Mouse (Mus musculus) kidney, adult 2 months (tissue): Measurements from ENCODE around the gene Arhgap17. TPM values are rescaled to one million over a fixed set of nuclear protein-coding genes. Genes with fewer than 3 reads are reported as not detected.
A peak's percentile ranks its signal among the peaks of the same experiment; 100 is the strongest.

Source experiments
- DNase-seq: peaks from one replicate; pipeline ENCODE4 v3.0.0; 2021
- H3K27ac ChIP-seq: fragments of 200-500 bp; 2 replicates; pipeline ENCODE4 v1.5.1; 2012; ENCODE audit warnings: low read depth, low read length, control low read depth, inconsistent platforms; ENCODE audit not compliant: insufficient read depth
- H3K27me3 ChIP-seq: fragments of 200-500 bp; replicated peaks from 2 replicates; pipeline ENCODE4 v1.6.1; 2012; ENCODE audit warnings: mild to moderate bottlenecking, moderate library complexity, low read length, inconsistent platforms; ENCODE audit not compliant: control insufficient read depth, insufficient read depth
- H3K36me3 ChIP-seq: fragments of 200-500 bp; 2 replicates; pipeline ENCODE4 v1.6.1; 2012; ENCODE audit warnings: mild to moderate bottlenecking, moderate library complexity, low read length, inconsistent platforms; ENCODE audit not compliant: control insufficient read depth, insufficient read depth
- H3K4me1 ChIP-seq: fragments of 200-500 bp; 2 replicates; pipeline ENCODE4 v1.6.1; 2011; ENCODE audit warnings: low read length; ENCODE audit not compliant: control insufficient read depth, insufficient read depth
- H3K4me3 ChIP-seq: fragments of 200-500 bp; 2 replicates; pipeline ENCODE4 v1.5.1; 2011; ENCODE audit warnings: mild to moderate bottlenecking, low read depth, low read length, control low read depth; ENCODE audit not compliant: insufficient read depth
- CTCF ChIP-seq: fragments of 200-500 bp; conservative IDR thresholded peaks from 2 replicates; pipeline ENCODE4 v1.5.1; 2011; ENCODE audit warnings: low read depth, mild to moderate bottlenecking, control low read depth, low read length, moderate library complexity, mixed read lengths; ENCODE audit not compliant: insufficient read depth, insufficient read length
- POLR2A ChIP-seq: fragments of 200-500 bp; IDR thresholded peaks from one replicate; pipeline ENCODE4 v1.6.1; 2011; ENCODE audit warnings: low read depth, low read length, control low read depth
- WGBS: fragments of 180-500 bp; shearing (Covaris S2); methylation state at CpG from one replicate; pipeline ENCODE4 v1.1.7; 2018; 5-methylcytosine and 5-hydroxymethylcytosine counted together
- polyA plus RNA-seq: library from polyadenylated mRNA; depleted of rRNA; stranded (reverse); fragments of >200 nt; gene quantifications from 2 replicates; pipeline ENCODE4 v1.2.3, GENCODE M21; 2012

Arhgap17 gene
- polyA plus RNA-seq, 1 experiment: 21.0 TPM

GRCm38 (mm10) chr7:123396900-123397299 is 27.2 kb upstream of the Arhgap17 start:
- no peak for TF ChIP-seq POLR2A
- no peak for TF ChIP-seq CTCF
- WGBS: 89% methylated on average over 5 of the region's 5 CpGs
- no peak for DNase-seq
- H3K27ac ChIP-seq: no peak overlapping the region
- H3K4me1 ChIP-seq: no peaks in the 10 kb centered on the region
- H3K27me3 ChIP-seq: no peaks in the 10 kb centered on the region
- H3K4me3 ChIP-seq: no peak overlapping the region
- H3K36me3 ChIP-seq: no peaks in the 10 kb centered on the region; the same call in 1 of the 2 replicates

DNA sequence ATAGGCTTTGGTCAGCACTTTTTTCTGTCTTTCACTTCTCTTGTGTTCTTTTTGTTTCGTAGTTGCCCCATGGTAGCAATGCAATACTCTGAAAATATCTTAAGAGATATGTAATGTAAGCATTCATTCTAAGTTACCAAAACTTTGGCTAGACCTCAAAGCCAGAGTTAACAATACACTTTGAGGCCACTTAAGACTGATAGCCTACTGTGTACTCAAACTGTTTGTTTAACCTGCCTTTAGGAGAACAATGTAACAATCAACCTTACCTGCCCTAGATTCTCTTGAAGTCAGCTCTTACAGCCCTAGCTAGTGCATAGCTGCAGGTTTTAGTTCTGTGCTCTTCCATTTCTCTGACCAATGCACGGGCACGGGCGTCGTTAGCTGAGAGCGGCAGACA is 24.6 kb upstream of the Arhgap17 start:
- H3K36me3 ChIP-seq: no peaks in the 10 kb centered on the region; the same call in 1 of the 2 replicates
- no peaks in the 10 kb centered on the region for H3K4me1 ChIP-seq
- TF ChIP-seq CTCF: no peak
- TF ChIP-seq POLR2A: no peak
- no peak overlapping the region for H3K27ac ChIP-seq
- no peaks in the 10 kb centered on the region for H3K27me3 ChIP-seq
- no peak for DNase-seq
- no peak overlapping the region for H3K4me3 ChIP-seq
- 91% methylated on average over 6 of the region's 6 CpGs for WGBS

- H3K4me3 ChIP-seq: no peak overlapping the region
- DNase-seq: peak; percentile 12
- WGBS: 78% methylated on average over 6 of the region's 6 CpGs
- H3K27me3 ChIP-seq: no peaks in the 10 kb centered on the region
- TF ChIP-seq CTCF (no peak), POLR2A (no peak)
- 0 out of 2 replicates have a peak overlapping the region, but pooled peaks have one; percentile 7 for H3K27ac ChIP-seq
- peaks cover 9% of the 10 kb centered on the region; the same call in 1 of the 2 replicates for H3K4me1 ChIP-seq
- no peaks in the 10 kb centered on the region; the same call in 1 of the 2 replicates for H3K36me3 ChIP-seq
These were observed 20.1 kb upstream of the Arhgap17 start for GRCm38 (mm10) chr7:123389686-123390280.

GRCm38 (mm10) chr7:123385693-123386407 is 16.1 kb upstream of the Arhgap17 start:
- TF ChIP-seq POLR2A (no peak), CTCF (no peak)
- peak; percentile 79 for DNase-seq
- H3K4me3 ChIP-seq: no peak overlapping the region
- H3K36me3 ChIP-seq: no peaks in the 10 kb centered on the region
- H3K27ac ChIP-seq: peak overlapping the region; percentile 83
- 27% methylated on average over 11 of the region's 11 CpGs for WGBS
- H3K4me1 ChIP-seq: peaks cover 9% of the 10 kb centered on the region; the same call in 1 of the 2 replicates
- H3K27me3 ChIP-seq: no peaks in the 10 kb centered on the region

- Histone ChIP-seq H3K36me3 (no peaks in the 10 kb centered on the region), H3K4me3 (peak overlapping the region; percentile 80), H3K27ac (peak overlapping the region; percentile 73; the same call in 1 of the 2 replicates), H3K4me1 (peaks cover 6% of the 10 kb centered on the region), H3K27me3 (no peaks in the 10 kb centered on the region)
- WGBS: 5% methylated on average over 41 of the region's 41 CpGs
- peak; percentile 99 for DNase-seq
- no peak for TF ChIP-seq POLR2A
- no peak for TF ChIP-seq CTCF
These were observed 8.0 kb upstream of the Arhgap17 start for GRCm38 (mm10) chr7:123377443-123378400.

- Histone ChIP-seq H3K27me3 (no peaks in the 10 kb centered on the region), H3K27ac (peak overlapping the region; percentile 6; the same call in 1 of the 2 replicates), H3K4me1 (peaks cover 22% of the 10 kb centered on the region), H3K36me3 (no peaks in the 10 kb centered on the region), H3K4me3 (no peak overlapping the region)
- no peak for TF ChIP-seq POLR2A
- TF ChIP-seq CTCF: no peak; the same call in 1 of the 2 replicates
- peak; percentile 51 for DNase-seq
- 41% methylated on average over 3 of the region's 3 CpGs for WGBS
These were observed 1.8 kb upstream of the Arhgap17 start for GRCm38 (mm10) chr7:123371501-123371900.
